8 mouse cellular contexts compared by ENCODE assay signal in genomic region chr12:100519684-100520076, GRCm38 (mm10). TPM values are rescaled to one million over a fixed set of nuclear protein-coding genes. Genes with fewer than 3 reads are reported as not detected.
A peak's percentile ranks its signal among the peaks of the same experiment; 100 is the strongest.
DNase-seq lines count a peak whose midpoint lies in the region; ATAC-seq and TF ChIP-seq lines count a peak whose summit lies in the region.

No protein-coding gene starts in this region.

- peak overlapping the region; percentile 82 for H3K4me2 ChIP-seq in kidney, embryonic 15.5 days

- peak; percentile 37 for DNase-seq in gastrocnemius, adult 18-20 months (ENCODE audit: low spot score)
- no peak for DNase-seq in gastrocnemius, postnatal 25 days
- peak; percentile 63 for DNase-seq in brain, adult 2 months (ENCODE audit: low read depth, low spot score)
- DNase-seq in heart, adult 2 months, result peak in 1 of 2 experiments; percentile 48
- DNase-seq in lung, postnatal 36 days, result peak; percentile 70
- no peak for DNase-seq in left cerebral cortex, postnatal 14 days (ENCODE audit: low spot score in 2 of 2)
- no peak for DNase-seq in frontal cortex, adult 2 months (ENCODE audit: extremely low spot score in 1 of 2, low spot score in 1 of 2)

- peaks cover 10% of the 10 kb centered on the region for H3K79me2 ChIP-seq in heart, adult 2 months (replicated peaks; ENCODE audit: control insufficient read depth, insufficient read depth, low read length)

- peak; percentile 28; the same call in 1 of the 2 replicates for TF ChIP-seq CTCF in heart, adult 2 months (IDR thresholded peaks at IDR 0.05)

- H3K4me1 ChIP-seq in heart, adult 2 months (ENCODE audit: control insufficient read depth, insufficient read depth, low read length), result peaks cover 22% of the 10 kb centered on the region
- H3K4me1 ChIP-seq in kidney, embryonic 15.5 days, result peaks cover 37% of the 10 kb centered on the region

- TF ChIP-seq POLR2A in heart, adult 2 months (IDR thresholded peaks at IDR 0.05; ENCODE audit: insufficient read depth, low read depth, low read length), result no peak

- no peaks in the 10 kb centered on the region for H3K36me3 ChIP-seq in heart, adult 2 months (ENCODE audit: control insufficient read depth, insufficient read depth, low read length)
- 0 out of 2 replicates have a peak, but pooled peaks cover 4% of the 10 kb centered on the region for H3K36me3 ChIP-seq in kidney, embryonic 15.5 days

- WGBS in heart, adult 2 months, result 23% methylated on average over 7 of the region's 7 CpGs
- 37% methylated on average over 7 of the region's 7 CpGs for WGBS in kidney, embryonic 15.5 days

- ATAC-seq in kidney, embryonic 15.5 days (replicated peaks; ENCODE audit: low FRiP score), result peak; percentile 5; the same call in 1 of the 2 replicates

- peak overlapping the region; percentile 63 for H3K4me3 ChIP-seq in heart, adult 2 months
- peak overlapping the region; percentile 91 for H3K4me3 ChIP-seq in kidney, embryonic 15.5 days (replicated peaks)

- peak overlapping the region; percentile 94 for H3K27ac ChIP-seq in heart, adult 2 months
- H3K27ac ChIP-seq in kidney, embryonic 15.5 days, result peak overlapping the region; percentile 37; the same call in 1 of the 2 replicates

- H3K9me3 ChIP-seq in kidney, embryonic 15.5 days (replicated peaks), result no peaks in the 10 kb centered on the region

- peak overlapping the region; percentile 99 for H3K9ac ChIP-seq in heart, adult 2 months (ENCODE audit: low read depth, low read length)
- peak overlapping the region; percentile 93 for H3K9ac ChIP-seq in kidney, embryonic 15.5 days

- intact Hi-C loops in heart, adult 2 months (cut with DNase I), result loop anchor here (5.0 kb wide), 2 partner anchors 58 to 332 kb away; no protein-coding TSS in a partner anchor
- intact Hi-C loops in left cerebral cortex, postnatal 14 days (cut with DNase I), result no loop called here

- no peak for TF ChIP-seq EP300 in heart, adult 2 months (IDR thresholded peaks at IDR 0.05; ENCODE audit: insufficient read depth, low read depth, low read length)

- H3K27me3 ChIP-seq in heart, adult 2 months (ENCODE audit: control insufficient read depth, insufficient read depth, low read length), result no peaks in the 10 kb centered on the region
- H3K27me3 ChIP-seq in kidney, embryonic 15.5 days, result no peaks in the 10 kb centered on the region

RNA-seq across cellular contexts. Expression of gene Ttc7b, which starts 0.9 kb away (rescaled TPM):
- 100 to 1,000 TPM; 141 to 168 TPM for total RNA-seq in gastrocnemius, adult 18-20 months (2021)
- 100 to 1,000 TPM in 1 of 2 experiments, 10 to 100 TPM in 1; 98.3 to 136 TPM for total RNA-seq in gastrocnemius, postnatal 25 days (2021)
- 10 to 100 TPM; 71.6 to 82.0 TPM for total RNA-seq in heart, adult 2 months (2021)
- polyA plus RNA-seq in heart, adult 2 months (2012; rRNA removed), result 84.4 and 113 TPM in 2 replicates
- 4.2 and 4.3 TPM in 2 replicates for polyA plus RNA-seq in kidney, embryonic 15.5 days (2015; fragmentation: Nextera tagmentation; extraction: Ambion mirVana)
- 100 to 1,000 TPM; 178 to 200 TPM for total RNA-seq in left cerebral cortex, postnatal 14 days (2021)
- 194 and 202 TPM in 2 replicates for polyA plus RNA-seq in frontal cortex, adult 2 months (2012; rRNA removed)

Comparison
In these comparisons a context has a peak if more than half of its experiments do, and no peak if none do; other contexts are left out.
1. DNase-seq: peak in gastrocnemius, adult 18-20 months (single experiment), brain, adult 2 months (single experiment) and lung, postnatal 36 days (single experiment); none in gastrocnemius, postnatal 25 days (single experiment), left cerebral cortex, postnatal 14 days (0 of 2) and frontal cortex, adult 2 months (0 of 2).